Mouse (Mus musculus) lung, postnatal 36 days (tissue): Measurements from ENCODE around the gene Hacl1.

Experiments used
- DNase-seq: peaks from one replicate; pipeline ENCODE4 v3.0.0; 2022; ENCODE audit warnings: mixed read lengths

Gene Hacl1

DNA sequence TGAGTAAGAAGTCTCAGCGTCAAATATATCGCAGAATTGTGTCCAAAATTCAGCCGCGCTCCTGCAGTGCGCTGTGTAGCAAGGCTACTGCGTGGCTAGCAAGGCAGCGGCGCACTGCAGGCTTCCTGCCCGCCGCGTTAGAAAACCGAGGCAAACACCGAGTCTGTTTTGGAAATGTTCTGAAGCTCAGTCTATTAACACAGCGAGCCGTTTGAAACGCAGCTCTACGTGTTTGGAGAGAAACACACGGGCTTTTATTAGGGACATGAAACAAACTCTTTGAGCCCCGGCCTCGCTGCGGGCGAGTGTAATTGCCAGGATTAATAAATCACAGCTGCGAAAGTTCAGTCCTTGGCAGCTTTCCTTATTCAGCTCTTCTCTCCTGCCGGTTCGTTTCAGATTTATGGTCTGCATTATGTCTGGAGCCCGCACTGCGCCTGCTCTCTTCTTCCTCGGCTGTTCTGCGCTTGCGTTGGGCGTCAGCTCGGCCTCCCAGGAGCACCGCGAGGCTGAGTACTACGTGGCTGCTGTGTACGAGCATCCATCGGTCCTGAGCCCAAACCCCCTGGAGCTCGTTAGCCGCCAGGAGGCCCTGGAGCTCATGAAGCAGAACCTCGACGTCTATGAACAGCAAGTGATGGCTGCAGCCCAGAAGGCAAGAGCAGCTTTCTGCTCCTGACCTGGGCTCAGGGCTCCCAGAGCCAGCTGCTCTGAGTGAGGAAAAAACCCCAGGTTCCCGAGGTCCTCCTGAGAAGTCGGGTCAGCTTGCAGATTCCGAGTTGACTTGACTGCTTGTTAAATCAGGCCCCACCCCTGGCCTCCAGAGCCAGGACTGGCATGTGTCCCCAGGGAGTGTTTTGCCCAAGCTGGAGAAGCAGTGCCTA, 20.8 kb upstream of the Hacl1 start:
- peak; percentile 86 for DNase-seq

- DNase-seq = no peak
Measured at GRCm38 (mm10) chr14:31660312-31661093, 19.4 kb upstream of the Hacl1 start.

GRCm38 (mm10) chr14:31659501-31660181, 18.6 kb upstream of the Hacl1 start:
- no peak for DNase-seq

- no peak for DNase-seq
Measured at GRCm38 (mm10) chr14:31658126-31658680, 17.1 kb upstream of the Hacl1 start.

DNA sequence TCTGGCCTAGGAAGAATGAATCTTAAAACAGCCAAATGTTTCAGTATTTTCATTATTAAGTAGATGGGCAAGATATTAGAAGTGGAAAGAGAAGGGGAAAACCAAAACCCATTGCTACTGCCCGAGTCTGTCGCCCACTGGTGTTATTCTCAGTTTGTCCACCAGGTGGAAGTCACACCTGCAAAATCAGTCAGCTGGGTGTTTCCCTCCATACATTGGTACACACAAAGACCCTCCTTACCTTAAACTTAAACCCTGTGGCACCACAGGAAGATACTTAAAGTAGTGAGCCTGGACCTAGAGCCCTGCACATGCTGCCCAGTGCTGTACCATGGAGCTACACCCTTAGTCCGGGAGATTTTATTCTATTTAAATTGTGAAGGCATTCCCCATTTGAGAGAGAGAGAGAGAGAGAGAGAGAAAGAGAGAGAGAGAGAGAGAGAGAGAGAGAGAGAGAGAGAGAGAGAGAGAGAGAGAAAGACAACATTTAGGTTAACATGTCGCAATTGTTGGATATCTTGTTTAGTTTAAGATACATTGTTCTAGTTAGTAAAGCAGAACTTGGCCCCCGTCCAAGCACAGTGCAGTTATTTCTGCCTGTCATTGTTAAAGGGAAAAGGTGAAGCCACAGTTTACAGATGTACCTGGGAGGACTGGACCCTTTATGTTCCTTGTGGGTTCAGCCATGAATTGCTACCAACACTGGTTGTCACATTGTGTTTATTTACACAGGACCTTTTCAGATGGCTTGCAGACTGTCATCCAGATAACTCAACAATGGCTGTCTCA, 16.0 kb upstream of the Hacl1 start:
- DNase-seq = peak; percentile 86

DNA sequence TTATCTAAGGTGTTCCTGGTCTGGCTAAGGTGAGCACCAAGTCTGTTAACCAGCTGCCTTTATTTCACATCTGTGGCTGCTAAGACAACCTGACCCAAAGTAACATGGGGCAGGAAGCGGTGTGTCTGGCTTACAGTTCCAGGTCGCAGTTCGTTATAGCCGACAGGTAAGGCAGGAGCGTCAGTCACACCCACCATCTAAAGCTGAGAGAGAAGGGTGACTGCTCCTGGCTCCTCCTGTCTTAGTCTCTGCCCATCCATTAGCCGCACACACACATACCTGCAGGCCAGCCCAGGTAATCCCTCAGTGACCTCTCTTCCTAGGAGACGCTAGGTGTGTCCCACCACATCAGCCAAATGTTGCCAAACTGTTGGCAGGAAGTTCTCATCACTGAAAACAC, 15.3 kb upstream of the Hacl1 start:
- DNase-seq = no peak

DNA sequence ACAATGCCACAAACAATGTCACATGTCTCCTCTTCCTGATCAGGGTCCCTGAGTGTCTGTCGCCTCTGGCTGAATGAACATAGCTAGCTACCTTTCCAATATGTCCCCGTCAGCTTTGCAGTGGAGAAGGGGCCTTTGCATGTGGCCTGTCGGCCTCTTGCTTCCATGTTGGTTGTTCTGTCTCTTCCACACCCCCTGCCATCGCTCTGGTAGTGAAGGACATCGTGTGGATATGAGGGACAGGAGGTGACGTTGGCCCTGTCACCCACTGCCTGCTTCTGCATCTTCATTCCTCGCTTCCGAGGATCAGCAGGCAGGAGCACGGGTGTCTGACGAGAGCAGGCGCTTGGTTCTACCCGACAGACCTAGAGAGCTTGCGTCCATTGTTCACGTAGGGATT, 14.3 kb upstream of the Hacl1 start:
- no peak for DNase-seq

DNA sequence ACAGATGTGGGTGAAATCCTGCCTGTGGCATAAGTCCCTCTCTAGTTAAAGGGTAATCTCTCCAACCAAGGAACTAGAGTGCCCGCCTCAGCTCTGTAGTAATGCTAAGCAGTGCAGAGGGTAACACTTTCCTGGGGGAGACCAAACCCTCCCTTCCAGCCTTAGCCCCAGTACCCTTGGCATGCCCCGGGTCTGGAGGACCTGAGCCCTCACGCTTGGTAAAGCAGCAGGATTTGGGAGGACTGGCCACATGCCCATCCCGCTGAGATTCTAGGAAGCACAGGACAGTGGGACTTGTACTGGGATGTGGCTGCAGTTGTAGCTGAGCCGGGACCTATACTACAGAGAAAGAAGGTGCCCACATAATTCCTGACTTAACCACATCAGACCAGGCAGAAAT, 13.7 kb upstream of the Hacl1 start:
- no peak for DNase-seq

GRCm38 (mm10) chr14:31653101-31653875, 12.2 kb upstream of the Hacl1 start:
- no peak for DNase-seq

DNA sequence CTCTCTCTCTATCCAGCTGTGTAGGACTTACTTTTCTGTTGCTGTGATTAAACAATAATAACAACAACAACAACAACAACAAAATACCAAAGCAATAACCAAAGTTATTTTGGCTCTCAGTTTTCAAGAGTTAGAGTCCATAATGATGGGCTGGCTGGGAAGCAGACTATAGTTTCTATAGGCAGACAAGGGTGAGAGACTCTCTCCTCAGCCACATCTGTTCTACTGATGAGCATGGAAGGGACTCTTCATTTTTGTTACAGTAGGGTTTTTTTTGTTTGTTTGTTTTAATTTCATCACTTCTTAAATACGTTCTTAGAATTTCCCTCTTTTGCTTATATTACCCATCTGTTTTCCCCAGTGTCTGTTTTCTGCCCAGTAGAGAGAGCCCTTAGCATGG, 11.5 kb upstream of the Hacl1 start:
- DNase-seq = no peak

- DNase-seq = no peak
Measured at GRCm38 (mm10) chr14:31652106-31652505, 11.0 kb upstream of the Hacl1 start.

DNA sequence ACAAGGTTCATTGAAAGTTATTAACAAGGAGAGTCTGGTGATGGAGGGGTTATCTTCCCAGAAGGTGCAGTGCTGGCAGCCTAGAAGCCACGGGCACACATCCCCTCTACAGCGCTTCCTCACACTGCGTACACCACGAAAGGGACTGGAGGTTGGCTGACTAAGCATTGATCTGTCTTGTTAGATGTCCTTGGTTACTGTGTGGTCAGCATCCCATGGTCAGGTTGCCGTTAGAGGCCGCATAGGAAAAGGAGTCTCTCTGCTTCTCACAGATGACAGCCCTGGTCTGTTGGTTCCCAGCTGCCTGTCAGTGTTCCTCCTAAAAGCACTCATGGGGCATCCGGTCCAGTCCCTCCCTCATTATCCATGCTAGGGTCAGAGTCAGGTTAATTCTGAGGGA, 10.1 kb upstream of the Hacl1 start:
- no peak for DNase-seq

GRCm38 (mm10) chr14:31650347-31650746, 9.3 kb upstream of the Hacl1 start:
- DNase-seq = no peak

GRCm38 (mm10) chr14:31647991-31648390, 6.9 kb upstream of the Hacl1 start:
- DNase-seq = no peak

DNA sequence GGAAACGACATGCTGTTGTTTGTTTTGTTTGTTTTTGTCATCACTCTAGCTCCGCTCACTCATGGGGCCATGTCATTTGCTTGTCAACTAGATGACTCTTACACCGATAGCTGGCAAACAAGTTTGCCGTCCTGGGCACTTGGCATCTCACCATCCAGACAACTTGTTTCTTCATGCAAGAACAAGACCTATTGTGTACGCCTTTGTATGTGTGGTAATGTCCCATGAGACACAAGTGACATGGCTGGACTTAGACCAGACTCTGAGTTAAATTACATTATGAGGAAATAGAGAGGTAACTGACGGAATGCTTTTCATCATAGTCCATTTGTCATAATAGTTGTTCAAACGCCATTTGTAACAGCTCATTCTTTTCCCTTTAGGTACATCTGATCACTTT, 4.8 kb upstream of the Hacl1 start:
- no peak for DNase-seq

GRCm38 (mm10) chr14:31644931-31645547, 4.0 kb upstream of the Hacl1 start:
- DNase-seq = no peak

GRCm38 (mm10) chr14:31644183-31644830, 3.2 kb upstream of the Hacl1 start:
- no peak for DNase-seq

DNA sequence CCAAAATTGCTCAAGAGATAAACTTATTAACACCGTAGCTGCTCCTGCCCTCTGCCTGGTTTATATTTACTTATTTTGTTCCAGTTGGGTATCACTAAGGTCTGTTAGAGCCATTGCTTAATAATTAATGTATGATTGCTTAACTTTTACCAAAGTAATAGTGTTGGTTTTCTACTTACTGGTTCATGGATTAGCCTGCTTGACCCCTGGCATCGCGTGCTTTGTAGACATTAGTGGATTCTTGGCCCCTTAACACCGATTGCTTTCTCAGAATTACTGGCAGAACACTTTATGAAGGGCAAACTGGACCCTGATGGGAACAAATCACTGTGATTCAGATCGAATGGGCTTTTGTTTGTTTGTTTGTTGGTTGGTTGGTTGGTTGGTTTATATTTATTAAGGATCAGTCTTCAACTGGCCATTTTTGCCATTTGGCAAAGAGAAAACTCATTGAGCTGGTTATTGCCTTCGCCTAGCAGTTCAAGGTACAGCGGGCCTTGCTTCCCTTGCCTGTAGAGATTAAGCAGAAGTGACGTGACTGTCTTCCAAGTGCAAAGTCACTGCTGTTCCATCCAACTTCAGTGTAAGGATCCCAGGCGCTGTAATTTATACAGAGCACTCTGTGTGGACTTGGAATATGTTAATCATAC, 545 bp upstream of the Hacl1 start:
- DNase-seq = no peak

DNA sequence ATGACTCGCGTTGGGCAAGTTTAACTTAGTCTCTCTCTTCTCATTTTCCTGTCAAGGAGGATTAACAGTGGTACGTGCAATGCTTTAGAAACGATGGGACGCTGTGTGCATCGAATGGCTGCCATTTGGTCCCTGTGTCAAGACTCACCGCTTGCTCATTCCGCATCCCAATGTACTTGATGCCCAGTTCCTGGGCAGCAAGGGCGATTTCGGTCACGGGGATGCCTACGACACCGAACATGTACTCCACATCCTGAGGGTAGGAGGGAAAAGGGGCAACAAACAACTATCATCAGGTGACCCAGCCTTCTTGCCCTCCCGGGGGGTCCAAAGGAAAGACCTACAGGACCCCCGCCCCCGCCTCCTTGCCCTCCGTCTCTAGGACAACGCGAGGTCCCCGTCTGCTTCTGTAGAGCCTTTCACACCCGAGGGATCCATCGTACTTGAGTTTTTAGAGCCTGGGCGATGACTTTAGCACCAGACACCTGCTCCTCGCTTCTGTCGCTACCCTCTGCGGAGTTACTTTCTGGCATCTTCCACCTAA, 668 bp downstream of the Hacl1 start, which contains the start of gene Gm49387:
Gene Gm49387, minus strand, starts transcription at position 533 of the 544 bp plus-strand sequence.
- DNase-seq = no peak

GRCm38 (mm10) chr14:31630677-31631076, 10.4 kb downstream of the Hacl1 start:
- DNase-seq = no peak
